Mouse (Mus musculus): ENCODE data around the gene Camk1d.

DNA sequence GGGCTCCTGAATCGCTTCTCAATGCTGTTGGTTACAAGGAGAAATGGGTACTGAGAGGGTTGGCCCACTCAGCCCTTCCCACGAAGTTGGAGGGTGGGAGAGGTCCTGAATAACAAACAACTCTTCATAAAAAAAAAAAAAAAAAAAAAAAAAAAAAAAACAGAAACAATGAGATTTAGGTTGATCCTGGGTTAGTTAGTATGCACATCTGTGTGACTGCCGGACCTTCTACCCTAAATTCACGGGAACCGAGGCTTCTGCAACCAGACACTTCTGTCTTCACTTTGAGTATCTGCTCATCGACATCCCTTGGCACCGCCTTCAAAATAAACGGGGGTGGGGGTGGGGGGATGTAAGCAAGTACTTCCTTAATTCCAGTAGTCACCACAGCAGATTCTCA lies 32.4 kb downstream of the Camk1d start:
- no peak for TF ChIP-seq POLR2A (IDR thresholded peaks at IDR 0.05; ENCODE audit: low read depth, low read length)
- TF ChIP-seq CTCF (conservative IDR thresholded peaks at IDR 0.05; ENCODE audit: insufficient read depth, insufficient read length, low read depth, low read length): no peak

Data from kidney, adult 2 months (tissue).